Mouse (Mus musculus) midbrain, postnatal 0 days (tissue): ENCODE data around the gene Hoxd9. TPM values are rescaled to one million over a fixed set of nuclear protein-coding genes. Genes with fewer than 3 reads are reported as not detected.

Experiments used
- ATAC-seq: fragments of 200-750 bp; cut with Nextera tagmentation; 2 replicates; pipeline ENCODE4 v1.8.0; 2017; ENCODE audit warnings: moderate number of reproducible peaks, mild to moderate bottlenecking, moderate TSS enrichment, moderate library complexity; ENCODE audit not compliant: low FRiP score
- DNase-seq: peaks from one replicate; pipeline ENCODE4 v3.0.0-alpha.2; 2015; ENCODE audit warnings: low spot score
- H3K27ac ChIP-seq: fragments of 300-500 bp; sonication (generic); 2 replicates; pipeline ENCODE4 v1.5.1; 2014; ENCODE audit warnings: low read depth, mild to moderate bottlenecking, low read length, mixed read lengths
- H3K27me3 ChIP-seq: fragments of 300-500 bp; sonication (generic); 2 replicates; pipeline ENCODE4 v1.6.1; 2014; ENCODE audit warnings: low read length, control low read depth, mixed read lengths; ENCODE audit not compliant: insufficient read depth
- H3K36me3 ChIP-seq: fragments of 300-500 bp; sonication (generic); 2 replicates; pipeline ENCODE4 v1.6.1; 2014; ENCODE audit warnings: low read length, control low read depth, mixed read lengths; ENCODE audit not compliant: insufficient read depth
- H3K4me1 ChIP-seq: fragments of 300-500 bp; sonication (generic); 2 replicates; pipeline ENCODE4 v1.6.1; 2014; ENCODE audit warnings: mild to moderate bottlenecking, control low read depth, antibody characterized with exemption, low read length, mixed read lengths; ENCODE audit not compliant: insufficient read depth
- H3K4me2 ChIP-seq: fragments of 300-500 bp; sonication (generic); 2 replicates; pipeline ENCODE4 v1.6.1; 2014; ENCODE audit warnings: low read depth, mild to moderate bottlenecking, low read length, mixed read lengths; ENCODE audit not compliant: poor library complexity, severe bottlenecking
- H3K4me3 ChIP-seq: fragments of 300-500 bp; sonication (generic); 2 replicates; pipeline ENCODE4 v1.5.1; 2014; ENCODE audit warnings: low read depth, mild to moderate bottlenecking, low read length, moderate library complexity
- H3K9ac ChIP-seq: fragments of 300-500 bp; sonication (generic); replicated peaks from 2 replicates; pipeline ENCODE4 v1.6.1; 2014; ENCODE audit warnings: mild to moderate bottlenecking, low read length, moderate library complexity, mixed read lengths; ENCODE audit not compliant: poor library complexity, severe bottlenecking
- H3K9me3 ChIP-seq: fragments of 300-500 bp; sonication (generic); 2 replicates; pipeline ENCODE4 v1.6.1; 2016; ENCODE audit warnings: low read length, control low read depth
- CTCF ChIP-seq: IDR thresholded peaks from 2 replicates; pipeline ENCODE4 v1.5.1; 2016; ENCODE audit warnings: antibody characterized with exemption, mild to moderate bottlenecking
- WGBS: fragments of 180-500 bp; shearing (Covaris S2); extraction: QIAGEN DNeasy Blood & Tissue Kit; methylation state at CpG from one replicate; pipeline ENCODE4 v1.1.7; 2014; 5-methylcytosine and 5-hydroxymethylcytosine counted together
- polyA plus RNA-seq: library from polyadenylated mRNA; unstranded; fragments of >200 nt; fragmentation: Nextera tagmentation; extraction: Ambion mirVana; gene quantifications from 2 replicates; pipeline ENCODE4 v1.2.1, GENCODE M21; 2015
- total RNA-seq: library from RNA; depleted of rRNA; stranded (reverse); fragments of >200 nt; gene quantifications from 2 replicates; pipeline ENCODE4 v1.2.3, GENCODE M21; 2014

The Hoxd9 gene
- total and polyA plus RNA-seq, 2 experiments from 2014 or later = not detected

DNA sequence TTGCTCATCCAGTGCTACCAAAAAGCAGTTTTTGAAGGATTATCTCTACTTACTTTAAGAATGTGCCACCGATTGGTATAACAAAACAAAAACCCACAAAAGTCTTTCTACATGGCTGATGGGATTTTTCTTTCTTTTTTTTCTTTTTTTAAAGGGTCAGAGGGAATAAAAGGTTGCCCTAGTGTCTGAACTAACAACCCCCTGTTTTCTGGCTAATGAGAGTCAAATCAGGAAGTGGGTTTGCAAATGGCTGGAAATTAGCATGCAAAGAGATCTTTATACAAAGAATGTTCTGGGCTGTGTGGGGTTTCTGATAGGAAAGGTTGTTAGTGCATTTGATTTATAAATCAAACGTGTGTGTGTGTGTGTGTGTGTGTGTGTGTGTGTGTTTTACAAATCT is 22.9 kb downstream of the Hoxd9 start:
- no peak for TF ChIP-seq CTCF
- ATAC-seq = no peak
- no peak for DNase-seq
- Histone ChIP-seq H3K9me3 (no peaks in the 10 kb centered on the region), H3K27ac (no peak overlapping the region), H3K27me3 (peaks cover 97% of the 10 kb centered on the region), H3K4me3 (no peak overlapping the region), H3K4me2 (no peak overlapping the region), H3K36me3 (no peaks in the 10 kb centered on the region), H3K9ac (no peak overlapping the region), H3K4me1 (no peaks in the 10 kb centered on the region)
- WGBS = 8% methylated on average over 2 of the region's 2 CpGs

DNA sequence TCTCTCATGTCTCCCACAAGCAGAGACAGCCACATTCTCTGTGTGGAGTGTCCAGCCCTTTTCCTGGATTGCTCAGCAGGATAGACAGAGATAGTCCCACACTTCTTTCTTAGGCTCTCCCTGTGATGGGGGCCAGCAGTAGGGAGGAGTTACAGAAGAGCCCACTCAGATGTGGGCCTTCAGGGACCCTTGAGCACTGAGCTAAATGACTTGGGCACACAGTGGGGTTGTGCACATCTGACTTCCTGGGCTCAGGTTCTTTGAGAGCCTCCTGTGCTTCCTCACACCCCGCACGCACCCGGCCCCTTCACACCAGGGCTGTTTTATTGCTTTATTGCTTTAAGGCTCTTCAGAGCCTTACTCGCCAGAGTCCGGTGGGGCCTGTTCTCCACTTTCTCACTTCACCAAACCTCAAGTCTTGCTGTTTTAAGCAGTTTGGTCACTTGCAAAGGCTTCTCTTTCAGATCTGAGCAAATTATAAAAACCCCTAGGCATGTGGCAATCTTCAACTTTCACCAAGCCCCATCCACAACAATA is 23.5 kb downstream of the Hoxd9 start:
- H3K27me3 ChIP-seq = peaks cover 97% of the 10 kb centered on the region
- no peaks in the 10 kb centered on the region for H3K4me1 ChIP-seq
- no peak overlapping the region for H3K9ac ChIP-seq
- no peak overlapping the region for H3K4me3 ChIP-seq
- 7% methylated on average over 5 of the region's 5 CpGs for WGBS
- no peak overlapping the region for H3K27ac ChIP-seq
- no peak overlapping the region for H3K4me2 ChIP-seq
- DNase-seq (no peak), ATAC-seq (no peak)
- no peaks in the 10 kb centered on the region for H3K9me3 ChIP-seq
- TF ChIP-seq CTCF = no peak
- no peaks in the 10 kb centered on the region for H3K36me3 ChIP-seq

GRCm38 (mm10) chr2:74721882-74722281 is 24.4 kb downstream of the Hoxd9 start:
- Histone ChIP-seq H3K4me2 (no peak overlapping the region), H3K4me1 (no peaks in the 10 kb centered on the region), H3K4me3 (no peak overlapping the region), H3K36me3 (no peaks in the 10 kb centered on the region), H3K9ac (no peak overlapping the region), H3K27ac (no peak overlapping the region), H3K9me3 (no peaks in the 10 kb centered on the region), H3K27me3 (peaks cover 97% of the 10 kb centered on the region)
- 6% methylated on average over 6 of the region's 6 CpGs for WGBS
- ATAC-seq (no peak), DNase-seq (no peak)
- no peak for TF ChIP-seq CTCF

GRCm38 (mm10) chr2:74722949-74723348 is 25.4 kb downstream of the Hoxd9 start:
- ATAC-seq = no peak
- Histone ChIP-seq H3K9me3 (no peaks in the 10 kb centered on the region), H3K27me3 (peaks cover 97% of the 10 kb centered on the region), H3K36me3 (no peaks in the 10 kb centered on the region), H3K4me2 (no peak overlapping the region), H3K27ac (no peak overlapping the region), H3K4me1 (no peaks in the 10 kb centered on the region), H3K4me3 (no peak overlapping the region), H3K9ac (no peak overlapping the region)
- no peak for TF ChIP-seq CTCF
- DNase-seq = no peak
- 2% methylated on average over 8 of the region's 8 CpGs for WGBS

GRCm38 (mm10) chr2:74724244-74725015 is 26.9 kb downstream of the Hoxd9 start:
- no peak overlapping the region for H3K27ac ChIP-seq
- no peak for DNase-seq
- no peak for ATAC-seq
- no peak overlapping the region for H3K4me2 ChIP-seq
- WGBS = 9% methylated on average over 7 of the region's 7 CpGs
- no peaks in the 10 kb centered on the region for H3K36me3 ChIP-seq
- no peaks in the 10 kb centered on the region for H3K4me1 ChIP-seq
- no peak overlapping the region for H3K4me3 ChIP-seq
- H3K9ac ChIP-seq = no peak overlapping the region
- peaks cover 96% of the 10 kb centered on the region for H3K27me3 ChIP-seq
- no peak for TF ChIP-seq CTCF
- no peaks in the 10 kb centered on the region for H3K9me3 ChIP-seq

DNA sequence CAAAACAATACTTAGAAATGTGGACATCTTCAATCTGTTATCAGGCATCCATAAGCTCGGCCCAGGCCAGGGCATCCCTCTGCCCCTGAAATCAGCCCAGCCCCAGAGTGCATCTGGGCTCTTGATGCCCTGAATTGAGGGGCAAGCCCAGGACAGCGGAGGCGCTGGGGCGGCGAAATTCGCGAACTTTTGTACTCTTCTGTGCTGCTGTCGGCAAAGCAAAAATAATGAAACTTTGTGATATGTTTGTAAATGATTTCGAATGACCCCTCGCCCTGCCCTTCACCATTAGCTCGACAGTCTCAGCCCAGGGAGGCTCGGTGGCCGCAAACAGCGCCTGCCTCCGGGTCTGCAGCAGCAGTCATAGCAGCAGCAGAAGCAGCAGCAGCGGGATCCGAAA is 27.6 kb downstream of the Hoxd9 start:
- Histone ChIP-seq H3K4me2 (no peak overlapping the region), H3K9ac (no peak overlapping the region), H3K4me1 (no peaks in the 10 kb centered on the region), H3K27me3 (peaks cover 94% of the 10 kb centered on the region), H3K36me3 (no peaks in the 10 kb centered on the region), H3K9me3 (no peaks in the 10 kb centered on the region), H3K4me3 (no peak overlapping the region), H3K27ac (no peak overlapping the region)
- ATAC-seq = no peak
- TF ChIP-seq CTCF = no peak
- WGBS = 3% methylated on average over 17 of the region's 17 CpGs
- no peak for DNase-seq
